Mouse (Mus musculus): Measurements from ENCODE around the gene Rab31. TPM values are rescaled to one million over a fixed set of nuclear protein-coding genes. Genes with fewer than 3 reads are reported as not detected.
"Not testable (repeated sequence)": the region's sequence is repeated elsewhere in the genome, so short reads cannot be mapped to it uniquely, and the experiment has no call there.

The Rab31 gene
- polyA plus RNA-seq, 1 experiment from 2014 or later, result 32.0 TPM

DNA sequence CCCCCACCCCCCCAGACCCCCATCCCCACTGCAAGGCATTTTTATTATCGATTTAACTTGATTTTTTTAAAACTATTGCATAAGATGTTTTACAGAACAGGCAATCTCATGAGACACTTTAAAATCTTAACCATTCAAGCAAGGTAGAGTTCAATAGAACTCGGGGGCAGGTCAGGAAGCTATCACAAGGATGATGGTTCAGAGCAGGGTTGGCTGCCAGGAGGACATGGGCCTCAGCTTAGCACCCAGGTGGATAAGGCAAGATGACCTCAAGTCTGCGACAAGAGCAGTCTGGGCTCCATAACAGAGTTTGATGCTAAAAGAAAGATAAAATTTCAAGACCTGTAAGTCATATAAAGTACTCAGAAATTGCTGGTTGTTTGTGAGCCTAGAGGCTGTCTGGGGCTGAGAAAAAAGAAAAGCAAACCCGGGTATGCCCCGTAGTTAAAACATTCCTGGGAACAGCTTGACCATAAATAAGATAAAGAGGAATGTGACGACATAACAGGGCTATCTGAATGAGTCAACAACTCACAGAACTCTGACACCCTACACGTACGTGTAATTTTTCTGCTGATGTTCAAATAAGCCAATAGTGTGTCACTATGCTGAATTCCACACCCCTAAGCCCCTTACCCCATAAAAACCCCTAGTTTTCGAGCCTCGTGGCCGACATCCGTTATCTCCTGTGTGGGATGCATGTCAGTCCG lies 143.6 kb downstream of the Rab31 start:
- H3K4me3 ChIP-seq (replicated peaks); H3K9ac ChIP-seq; H3K4me1 ChIP-seq; H3K4me2 ChIP-seq; H3K9me3 ChIP-seq; H3K27me3 ChIP-seq (replicated peaks); H3K27ac ChIP-seq; ATAC-seq (ENCODE audit: insufficient read depth, low FRiP score, low read depth); H3K36me3 ChIP-seq: not testable (repeated sequence)
- 63% methylated on average over 13 of the region's 13 CpGs for WGBS

DNA sequence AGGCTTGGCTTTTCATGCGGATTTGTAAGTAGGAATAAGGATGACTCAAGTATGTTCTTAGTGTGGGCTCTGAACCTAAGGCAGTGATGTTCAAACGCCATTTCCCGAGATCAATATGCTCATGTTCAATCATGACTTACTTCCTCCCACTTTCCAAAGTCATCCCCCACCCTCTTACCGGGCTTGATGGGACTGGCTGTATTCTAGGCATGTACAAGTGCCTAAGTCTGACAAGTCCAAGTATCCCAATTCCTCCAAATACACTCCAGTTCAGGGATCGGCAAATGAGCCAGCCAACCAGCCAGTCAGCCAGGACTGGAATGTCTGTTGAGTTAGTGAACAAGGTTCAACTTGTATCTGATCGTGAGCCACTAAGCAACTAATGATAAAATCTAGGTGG lies 146.3 kb downstream of the Rab31 start:
- Histone ChIP-seq H3K36me3 (no peaks in the 10 kb centered on the region), H3K4me3 (replicated peaks) (no peak overlapping the region), H3K4me2 (no peak overlapping the region), H3K27me3 (replicated peaks) (no peaks in the 10 kb centered on the region), H3K9me3 (no peaks in the 10 kb centered on the region), H3K9ac (no peak overlapping the region), H3K4me1 (no peaks in the 10 kb centered on the region), H3K27ac (no peak overlapping the region)
- WGBS, result 88% methylated on average over 6 of the region's 6 CpGs
- ATAC-seq (ENCODE audit: insufficient read depth, low FRiP score, low read depth), result no peak

GRCm38 (mm10) chr17:65625563-65625962 lies 147.0 kb downstream of the Rab31 start:
- WGBS, result 79% methylated on average over 6 of the region's 6 CpGs
- no peak overlapping the region for H3K27ac ChIP-seq
- H3K4me3 ChIP-seq (replicated peaks), result no peak overlapping the region
- no peaks in the 10 kb centered on the region for H3K36me3 ChIP-seq
- H3K4me1 ChIP-seq, result no peaks in the 10 kb centered on the region
- H3K9ac ChIP-seq, result no peak overlapping the region
- H3K9me3 ChIP-seq, result no peaks in the 10 kb centered on the region
- no peak for ATAC-seq (ENCODE audit: insufficient read depth, low FRiP score, low read depth)
- no peaks in the 10 kb centered on the region for H3K27me3 ChIP-seq (replicated peaks)
- no peak overlapping the region for H3K4me2 ChIP-seq

DNA sequence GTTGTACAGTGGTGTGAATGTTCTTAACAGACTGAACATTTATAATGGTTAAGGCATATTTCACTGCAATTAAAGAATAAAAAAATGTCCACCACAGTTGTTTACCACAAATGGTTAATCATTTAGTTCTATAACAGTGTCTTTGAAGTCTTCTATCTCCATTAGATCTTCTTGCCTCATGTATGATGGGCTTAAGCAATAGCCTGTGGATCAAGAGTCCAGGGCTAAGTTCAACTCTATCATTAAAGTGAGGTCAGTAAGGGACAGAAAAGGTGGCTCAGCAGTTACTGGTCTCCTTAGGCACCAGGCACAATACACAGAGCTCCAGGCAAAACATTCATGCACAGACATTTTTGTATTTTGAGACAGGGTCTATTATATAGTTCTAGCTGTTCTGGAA lies 149.4 kb downstream of the Rab31 start:
- no peak for ATAC-seq (ENCODE audit: insufficient read depth, low FRiP score, low read depth)
- no peaks in the 10 kb centered on the region for H3K27me3 ChIP-seq (replicated peaks)
- H3K4me3 ChIP-seq (replicated peaks), result no peak overlapping the region
- no peaks in the 10 kb centered on the region for H3K36me3 ChIP-seq
- H3K27ac ChIP-seq, result no peak overlapping the region
- H3K4me2 ChIP-seq, result no peak overlapping the region
- no peaks in the 10 kb centered on the region for H3K4me1 ChIP-seq
- no peak overlapping the region for H3K9ac ChIP-seq
- no peaks in the 10 kb centered on the region for H3K9me3 ChIP-seq

GRCm38 (mm10) chr17:65618431-65618830 lies 154.1 kb downstream of the Rab31 start:
- 61% methylated on average over 2 of the region's 2 CpGs for WGBS
- no peaks in the 10 kb centered on the region for H3K36me3 ChIP-seq
- ATAC-seq (ENCODE audit: insufficient read depth, low FRiP score, low read depth), result no peak
- H3K27ac ChIP-seq, result no peak overlapping the region
- no peaks in the 10 kb centered on the region for H3K4me1 ChIP-seq
- H3K4me2 ChIP-seq, result no peak overlapping the region
- no peaks in the 10 kb centered on the region for H3K9me3 ChIP-seq
- H3K4me3 ChIP-seq (replicated peaks), result no peak overlapping the region
- H3K9ac ChIP-seq, result no peak overlapping the region
- H3K27me3 ChIP-seq (replicated peaks), result no peaks in the 10 kb centered on the region

DNA sequence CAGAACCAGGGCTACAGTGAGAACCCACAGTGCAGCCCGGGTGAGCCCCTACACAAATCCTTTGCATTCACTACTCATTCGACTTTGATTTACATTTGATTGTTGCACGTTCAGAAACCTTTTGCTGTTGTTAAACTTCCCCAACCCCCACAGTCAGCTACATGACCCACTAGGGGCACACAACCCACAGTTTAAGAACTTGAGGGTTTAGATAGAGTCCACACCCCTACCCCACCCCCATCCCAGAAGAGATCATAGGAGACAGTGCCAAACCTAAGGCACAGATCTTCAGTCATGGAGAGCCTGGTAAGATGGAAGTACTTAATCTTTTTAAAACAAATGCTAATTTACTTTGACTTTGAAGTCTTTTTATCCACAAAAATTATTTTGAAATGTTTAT lies 156.9 kb downstream of the Rab31 start:
- H3K36me3 ChIP-seq, result no peaks in the 10 kb centered on the region
- no peak overlapping the region for H3K9ac ChIP-seq
- H3K9me3 ChIP-seq, result no peaks in the 10 kb centered on the region
- H3K4me2 ChIP-seq, result no peak overlapping the region
- H3K27me3 ChIP-seq (replicated peaks), result no peaks in the 10 kb centered on the region
- no peak overlapping the region for H3K4me3 ChIP-seq (replicated peaks)
- ATAC-seq (ENCODE audit: insufficient read depth, low FRiP score, low read depth), result no peak
- H3K4me1 ChIP-seq, result 0 out of 2 replicates have a peak, but pooled peaks cover 4% of the 10 kb centered on the region
- no peak overlapping the region for H3K27ac ChIP-seq
- WGBS, result 31% methylated on average over 3 of the region's 3 CpGs

DNA sequence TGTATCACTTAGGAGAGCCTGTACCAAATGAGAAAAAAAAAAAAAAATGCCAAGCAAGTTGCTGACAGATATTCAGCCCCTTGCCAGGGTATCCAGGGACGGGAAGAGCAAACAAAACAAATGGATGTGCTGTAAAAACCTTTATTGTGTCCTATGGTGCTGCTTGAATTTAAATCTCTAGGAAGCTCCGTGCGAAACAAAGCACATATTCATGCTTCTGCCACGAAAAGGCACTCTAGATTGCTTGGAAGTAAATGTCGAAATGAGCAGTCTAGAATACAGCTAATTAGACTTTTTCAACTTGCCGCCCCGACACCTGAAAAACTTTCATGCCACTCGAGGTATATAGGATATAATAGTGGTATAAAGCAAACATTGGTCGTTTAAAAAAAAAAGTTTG lies 158.1 kb downstream of the Rab31 start:
- Histone ChIP-seq H3K27me3 (replicated peaks) (no peaks in the 10 kb centered on the region), H3K36me3 (no peaks in the 10 kb centered on the region), H3K4me3 (replicated peaks) (peak overlapping the region; percentile 86), H3K4me1 (peaks cover 5% of the 10 kb centered on the region; the same call in 1 of the 2 replicates), H3K9ac (peak overlapping the region; percentile 49; the same call in 1 of the 2 replicates), H3K27ac (peak overlapping the region; percentile 99), H3K4me2 (peak overlapping the region; percentile 61), H3K9me3 (no peaks in the 10 kb centered on the region)
- no peak for ATAC-seq (ENCODE audit: insufficient read depth, low FRiP score, low read depth)
- WGBS, result 2% methylated on average over 9 of the region's 9 CpGs

DNA sequence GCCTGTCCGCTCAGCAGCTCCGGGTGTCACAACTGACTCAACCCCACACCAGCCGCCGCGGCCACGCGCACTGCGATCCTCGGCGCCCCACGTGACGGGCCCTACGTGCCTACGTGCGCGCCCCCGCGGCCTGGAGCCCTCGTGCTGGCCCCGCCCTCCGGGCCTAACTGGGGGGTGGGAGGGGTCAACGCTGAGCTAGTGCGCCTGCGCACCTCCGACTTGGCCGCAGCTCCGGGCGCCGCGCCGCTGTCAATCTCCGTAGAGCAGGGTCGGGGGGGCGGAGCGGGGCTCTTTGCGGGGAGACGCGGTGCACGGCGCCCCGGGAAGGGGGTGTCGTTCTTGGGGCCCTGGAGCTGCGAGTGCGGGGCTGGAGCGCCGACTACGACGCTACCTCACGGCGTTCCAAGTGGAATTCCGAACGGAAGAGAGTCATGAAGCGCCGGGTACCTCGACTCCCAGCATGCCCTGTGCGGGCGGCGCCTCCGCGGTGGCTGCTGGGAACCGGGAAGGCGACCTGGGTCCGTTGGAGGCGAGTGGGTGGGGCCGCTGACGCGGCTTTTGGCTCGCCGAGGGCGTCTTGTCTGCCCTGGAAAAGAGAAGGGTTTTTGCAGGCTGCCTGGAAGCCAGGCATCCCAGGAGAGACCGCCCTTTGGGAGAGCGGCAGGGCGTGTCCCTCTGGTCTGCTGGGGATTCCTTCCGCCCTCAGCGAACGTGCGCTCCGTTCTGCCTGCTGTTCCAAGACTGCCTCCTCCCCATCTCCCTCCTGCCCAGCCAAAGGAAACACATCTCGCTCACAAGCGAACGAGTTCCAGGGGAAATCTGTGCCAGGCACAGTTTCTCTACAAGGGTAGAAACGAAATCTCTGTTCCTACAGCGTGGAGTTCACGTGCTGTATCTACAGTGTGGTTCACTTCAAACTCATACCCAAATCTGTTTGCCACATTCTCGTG lies 158.8 kb downstream of the Rab31 start, which contains the start of gene Vapa:
Gene Vapa, minus strand, starts transcription at position 93 of the 950 bp plus-strand sequence.
- H3K4me3 ChIP-seq (replicated peaks), result peak within 1 kb of the TSS; percentile 86
- under 1% methylated on average over 81 of the region's 85 CpGs for WGBS
- ATAC-seq (ENCODE audit: insufficient read depth, low FRiP score, low read depth), result peak; percentile 94
- H3K27me3 ChIP-seq (replicated peaks), result no peaks in the 10 kb centered on the region
- peak within 1 kb of the TSS; percentile 61 for H3K4me2 ChIP-seq
- peak within 1 kb of the TSS; percentile 99 for H3K27ac ChIP-seq
- peaks cover 7% of the 10 kb centered on the region; the same call in 1 of the 2 replicates for H3K4me1 ChIP-seq
- H3K9ac ChIP-seq, result peak within 1 kb of the TSS; percentile 98
- H3K36me3 ChIP-seq, result no peaks in the 10 kb centered on the region
- H3K9me3 ChIP-seq, result no peaks in the 10 kb centered on the region

DNA sequence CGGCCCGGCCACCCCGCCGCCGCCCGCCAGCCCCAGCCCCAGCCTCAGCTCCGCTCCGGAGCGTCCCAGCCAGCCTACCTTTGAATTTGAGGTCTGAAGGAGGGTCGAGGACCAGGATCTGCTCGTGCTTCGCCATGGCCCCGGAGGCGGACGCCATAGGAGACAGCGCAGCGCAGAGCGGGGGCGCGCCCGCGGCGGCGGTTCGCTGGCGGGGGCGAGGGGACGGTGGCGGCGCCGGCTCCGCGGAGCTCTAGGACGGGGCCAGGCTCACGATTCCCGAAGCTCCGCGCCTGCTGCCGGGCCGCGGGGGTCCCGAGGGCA lies 159.4 kb downstream of the Rab31 start:
- H3K36me3 ChIP-seq, result no peaks in the 10 kb centered on the region
- peak overlapping the region; percentile 86 for H3K4me3 ChIP-seq (replicated peaks)
- peak overlapping the region; percentile 99 for H3K27ac ChIP-seq
- H3K9me3 ChIP-seq, result no peaks in the 10 kb centered on the region
- peak overlapping the region; percentile 58; the same call in 1 of the 2 replicates for H3K4me2 ChIP-seq
- H3K27me3 ChIP-seq (replicated peaks), result no peaks in the 10 kb centered on the region
- H3K9ac ChIP-seq, result peak overlapping the region; percentile 98
- peak; percentile 57 for ATAC-seq (ENCODE audit: insufficient read depth, low FRiP score, low read depth)
- peaks cover 8% of the 10 kb centered on the region for H3K4me1 ChIP-seq
- WGBS, result under 1% methylated on average over 38 of the region's 42 CpGs

DNA sequence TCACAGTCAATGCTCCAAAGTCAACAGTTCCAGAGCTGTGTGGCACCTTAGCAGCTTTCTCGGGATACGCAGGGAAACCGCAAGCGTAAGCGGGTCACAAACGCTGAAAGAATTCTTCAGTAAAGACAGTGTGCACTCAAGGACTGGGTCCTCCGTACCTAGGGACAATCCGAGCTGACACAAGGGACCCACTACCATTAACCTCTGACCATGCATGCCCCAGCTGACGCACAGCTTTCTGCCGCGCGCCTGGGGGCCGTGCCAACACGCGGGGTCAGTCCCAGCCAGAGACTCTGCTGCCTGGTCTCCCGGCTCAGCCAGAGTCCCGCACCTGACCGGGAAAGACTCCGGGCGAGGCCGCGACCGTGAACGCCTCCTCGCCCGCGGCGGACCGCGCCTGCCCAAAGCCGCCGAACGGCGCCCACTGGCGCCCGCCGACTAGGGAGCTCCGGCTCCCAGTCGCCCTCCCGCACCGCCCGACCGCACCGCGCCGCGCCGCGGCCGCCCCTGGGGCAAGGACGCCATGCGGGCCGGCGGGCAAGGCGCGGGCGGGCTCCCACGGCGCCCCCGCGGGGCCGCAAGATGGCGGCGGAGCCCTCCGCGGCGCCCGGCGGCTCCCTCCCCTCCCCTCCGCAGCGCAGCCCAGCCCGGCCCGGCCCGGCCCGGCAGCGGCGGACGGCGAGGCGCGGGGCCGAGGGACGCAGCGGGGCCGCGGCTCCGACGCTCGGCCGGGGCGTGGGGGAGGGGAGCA lies 160.0 kb downstream of the Rab31 start:
- H3K27me3 ChIP-seq (replicated peaks), result no peaks in the 10 kb centered on the region
- peaks cover 13% of the 10 kb centered on the region for H3K4me1 ChIP-seq
- peak overlapping the region; percentile 86 for H3K4me3 ChIP-seq (replicated peaks)
- peak overlapping the region; percentile 58 for H3K4me2 ChIP-seq
- H3K27ac ChIP-seq, result peak overlapping the region; percentile 99
- H3K36me3 ChIP-seq, result no peaks in the 10 kb centered on the region
- H3K9me3 ChIP-seq, result no peaks in the 10 kb centered on the region
- WGBS, result under 1% methylated on average over 64 of the region's 91 CpGs
- ATAC-seq (ENCODE audit: insufficient read depth, low FRiP score, low read depth), result peak; percentile 16
- H3K9ac ChIP-seq, result peak overlapping the region; percentile 98

DNA sequence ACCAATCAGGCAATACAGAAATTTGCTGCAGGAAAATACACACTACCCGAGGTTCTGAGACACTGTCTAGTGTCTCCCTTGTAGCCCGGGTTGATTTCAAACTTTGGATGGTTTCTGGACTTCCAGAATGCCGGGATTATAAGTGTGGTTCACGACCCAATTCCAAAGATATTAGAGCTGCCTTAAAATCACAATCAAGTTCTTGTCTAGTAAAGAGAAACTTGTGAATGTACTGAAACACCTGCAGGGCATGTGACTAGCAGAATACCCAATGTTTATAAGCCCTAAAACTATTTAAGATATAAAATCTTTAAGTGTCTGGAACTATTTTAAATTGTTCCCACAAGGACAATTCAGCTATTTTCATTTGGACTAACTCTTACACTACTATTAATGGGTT lies 160.8 kb downstream of the Rab31 start:
- no peaks in the 10 kb centered on the region for H3K36me3 ChIP-seq
- H3K9ac ChIP-seq, result no peak overlapping the region
- peaks cover 17% of the 10 kb centered on the region for H3K4me1 ChIP-seq
- 5% methylated on average over 4 of the region's 4 CpGs for WGBS
- no peaks in the 10 kb centered on the region for H3K9me3 ChIP-seq
- H3K4me2 ChIP-seq, result peak overlapping the region; percentile 58
- H3K4me3 ChIP-seq (replicated peaks), result peak overlapping the region; percentile 86
- H3K27ac ChIP-seq, result no peak overlapping the region
- no peak for ATAC-seq (ENCODE audit: insufficient read depth, low FRiP score, low read depth)
- no peaks in the 10 kb centered on the region for H3K27me3 ChIP-seq (replicated peaks)

All from stomach, embryonic 15.5 days (tissue).